Mouse (Mus musculus): ENCODE results near the gene Cbfa2t2. TPM values are rescaled to one million over a fixed set of nuclear protein-coding genes. Genes with fewer than 3 reads are reported as not detected.

The Cbfa2t2 gene
- polyA plus RNA-seq, 1 experiment from 2014 or later, result 37.6 TPM

DNA sequence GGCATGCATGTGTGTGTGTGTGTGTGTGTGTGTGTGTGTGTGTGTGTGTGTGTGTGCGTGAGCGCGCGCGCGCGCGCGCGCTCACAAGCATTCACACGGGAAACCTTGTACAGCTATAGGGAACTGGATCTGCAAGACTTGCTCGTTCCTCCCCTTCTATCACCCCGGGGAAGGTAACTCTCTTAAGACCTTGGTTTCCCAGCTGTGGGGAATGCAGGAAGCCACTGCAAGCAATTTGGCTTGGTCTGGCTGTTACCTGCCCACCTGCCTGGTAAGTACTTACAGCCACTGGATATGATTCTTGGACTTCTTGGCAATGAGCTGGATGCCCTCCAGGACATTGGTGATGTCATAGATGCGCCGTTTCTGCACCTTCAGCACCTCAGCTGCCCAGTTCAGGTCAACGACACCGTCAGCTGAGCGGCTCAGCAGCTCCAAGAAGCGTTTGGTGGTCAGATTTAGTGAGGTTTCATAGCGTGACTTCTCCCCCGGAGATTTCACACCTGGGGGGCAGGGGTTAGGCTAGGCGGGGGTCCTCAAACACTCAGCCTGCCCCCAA is 127.4 kb downstream of the Cbfa2t2 start:
- Histone ChIP-seq H3K4me3 (no peak overlapping the region), H3K9me3 (no peaks in the 10 kb centered on the region), H3K4me2 (no peak overlapping the region), H3K27ac (no peak overlapping the region), H3K9ac (no peak overlapping the region), H3K36me3 (peaks cover 35% of the 10 kb centered on the region), H3K4me1 (peaks cover 32% of the 10 kb centered on the region), H3K27me3 (no peaks in the 10 kb centered on the region)
- 77% methylated on average over 22 of the region's 22 CpGs for WGBS
- ATAC-seq (ENCODE audit: borderline replicate concordance, extremely low read depth, low FRiP score, low TSS enrichment), result no peak

GRCm38 (mm10) chr2:154565562-154565961 is 129.3 kb downstream of the Cbfa2t2 start:
- no peak overlapping the region for H3K9ac ChIP-seq

GRCm38 (mm10) chr2:154566641-154567040 is 130.4 kb downstream of the Cbfa2t2 start:
- Histone ChIP-seq H3K4me2 (0 out of 2 replicates have a peak overlapping the region, but pooled peaks have one; percentile 67), H3K27ac (peak overlapping the region; percentile 48), H3K9ac (no peak overlapping the region), H3K27me3 (no peaks in the 10 kb centered on the region), H3K36me3 (peaks cover 23% of the 10 kb centered on the region), H3K4me1 (peaks cover 42% of the 10 kb centered on the region), H3K4me3 (no peak overlapping the region), H3K9me3 (no peaks in the 10 kb centered on the region)
- 47% methylated on average over 8 of the region's 8 CpGs for WGBS
- ATAC-seq (ENCODE audit: borderline replicate concordance, extremely low read depth, low FRiP score, low TSS enrichment), result no peak

More at GRCm38 (mm10) chr2:154565562-154565961, 129.3 kb downstream of the Cbfa2t2 start:
- no peak overlapping the region for H3K27ac ChIP-seq
- peaks cover 32% of the 10 kb centered on the region for H3K36me3 ChIP-seq
- peaks cover 34% of the 10 kb centered on the region for H3K4me1 ChIP-seq
- no peak for ATAC-seq (ENCODE audit: borderline replicate concordance, extremely low read depth, low FRiP score, low TSS enrichment)
- H3K27me3 ChIP-seq, result no peaks in the 10 kb centered on the region
- no peaks in the 10 kb centered on the region for H3K9me3 ChIP-seq
- H3K4me2 ChIP-seq, result no peak overlapping the region
- 81% methylated on average over 3 of the region's 3 CpGs for WGBS
- H3K4me3 ChIP-seq, result no peak overlapping the region

- Histone ChIP-seq H3K4me3 (peak overlapping the region; percentile 90), H3K4me1 (peaks cover 42% of the 10 kb centered on the region), H3K4me2 (peak overlapping the region; percentile 67), H3K9me3 (no peaks in the 10 kb centered on the region), H3K27ac (peak overlapping the region; percentile 93), H3K9ac (peak overlapping the region; percentile 74), H3K36me3 (peaks cover 16% of the 10 kb centered on the region), H3K27me3 (no peaks in the 10 kb centered on the region)
- ATAC-seq (ENCODE audit: borderline replicate concordance, extremely low read depth, low FRiP score, low TSS enrichment), result no peak
- WGBS, result 40% methylated on average over 2 of the region's 2 CpGs
Measured at GRCm38 (mm10) chr2:154567766-154568165, 131.5 kb downstream of the Cbfa2t2 start.

DNA sequence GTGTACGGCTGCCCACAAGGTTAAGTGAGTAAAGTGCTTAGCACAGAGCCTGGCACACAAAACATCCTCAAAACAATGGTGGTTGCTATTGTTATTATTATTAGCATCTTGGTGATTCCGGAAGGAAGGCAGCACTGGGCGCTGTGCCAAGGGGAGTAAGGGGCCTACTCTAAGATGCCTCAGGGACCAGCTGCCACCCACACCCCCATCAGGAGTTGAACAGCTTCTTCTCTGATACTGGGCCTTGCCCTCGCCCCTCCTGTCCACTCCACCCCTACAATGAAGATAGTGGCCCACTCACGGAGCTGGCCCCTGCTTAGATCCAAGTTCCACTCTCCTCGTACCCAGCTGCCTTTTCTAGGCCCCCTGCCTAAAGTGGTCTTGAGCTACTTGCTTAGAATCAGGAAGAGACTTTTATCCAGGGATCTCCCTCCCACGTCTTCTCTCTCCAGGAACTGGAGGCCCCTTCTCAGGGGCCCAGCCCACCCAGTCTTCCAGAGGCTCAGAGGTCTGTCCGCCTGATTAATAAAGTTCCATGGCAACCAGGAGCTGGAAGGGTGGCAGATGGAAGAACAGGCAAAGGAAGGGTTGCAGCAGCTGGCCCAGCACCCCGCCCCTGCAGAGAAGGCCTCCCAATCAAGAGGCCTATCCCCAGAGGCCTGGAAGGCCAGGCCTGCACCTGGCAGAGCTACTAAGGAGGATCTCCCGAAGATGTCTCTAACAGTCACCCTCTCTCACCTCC is 132.2 kb downstream of the Cbfa2t2 start:
- H3K9ac ChIP-seq, result peak overlapping the region; percentile 74
- peak overlapping the region; percentile 93 for H3K27ac ChIP-seq
- 0 out of 2 replicates have a peak, but pooled peaks have one; percentile 0 for ATAC-seq (ENCODE audit: borderline replicate concordance, extremely low read depth, low FRiP score, low TSS enrichment)
- H3K9me3 ChIP-seq, result no peaks in the 10 kb centered on the region
- 5% methylated on average over 10 of the region's 10 CpGs for WGBS
- H3K4me3 ChIP-seq, result peak overlapping the region; percentile 90
- peaks cover 42% of the 10 kb centered on the region for H3K4me1 ChIP-seq
- peaks cover 8% of the 10 kb centered on the region for H3K36me3 ChIP-seq
- H3K27me3 ChIP-seq, result no peaks in the 10 kb centered on the region
- H3K4me2 ChIP-seq, result peak overlapping the region; percentile 67

DNA sequence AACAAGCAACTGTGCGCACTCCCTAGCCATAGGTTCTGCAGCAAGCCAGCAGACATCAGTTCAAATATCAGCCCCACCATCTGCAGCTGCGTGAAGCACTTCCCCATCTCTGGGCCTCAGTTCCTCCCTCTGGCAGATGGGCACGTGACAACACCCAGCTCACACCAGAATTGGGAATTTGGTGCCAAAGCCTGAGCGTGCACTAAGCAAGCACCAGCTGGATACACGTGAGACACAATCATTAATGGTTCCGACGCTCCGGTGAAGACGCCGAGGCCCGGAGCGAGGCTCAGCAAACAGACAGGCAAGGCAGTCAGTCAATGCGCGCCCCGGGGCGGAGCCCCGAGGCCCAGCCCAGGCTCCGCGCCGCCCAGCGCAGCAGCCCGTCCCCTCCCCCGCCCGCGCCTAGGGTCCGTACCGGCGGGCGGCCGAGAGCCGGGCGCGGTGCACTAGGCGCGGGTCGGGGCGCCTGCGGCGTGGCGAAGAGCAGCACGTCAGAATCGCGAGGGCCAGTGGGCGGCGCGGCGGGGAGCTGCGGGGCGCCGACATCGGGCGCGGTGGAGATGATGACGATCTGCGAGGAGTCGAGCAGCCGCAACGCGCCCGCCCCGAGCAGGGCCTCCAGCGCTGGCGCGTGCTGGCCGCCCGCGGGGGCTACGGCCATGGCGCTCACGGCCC is 132.9 kb downstream of the Cbfa2t2 start:
- Histone ChIP-seq H3K9ac (peak overlapping the region; percentile 74), H3K36me3 (peaks cover 1% of the 10 kb centered on the region; the same call in 1 of the 2 replicates), H3K4me3 (peak overlapping the region; percentile 90), H3K4me1 (peaks cover 42% of the 10 kb centered on the region), H3K27ac (peak overlapping the region; percentile 93), H3K4me2 (peak overlapping the region; percentile 67), H3K27me3 (no peaks in the 10 kb centered on the region), H3K9me3 (no peaks in the 10 kb centered on the region)
- 0% methylated on average over 48 of the region's 70 CpGs for WGBS
- peak; percentile 85 for ATAC-seq (ENCODE audit: borderline replicate concordance, extremely low read depth, low FRiP score, low TSS enrichment)

DNA sequence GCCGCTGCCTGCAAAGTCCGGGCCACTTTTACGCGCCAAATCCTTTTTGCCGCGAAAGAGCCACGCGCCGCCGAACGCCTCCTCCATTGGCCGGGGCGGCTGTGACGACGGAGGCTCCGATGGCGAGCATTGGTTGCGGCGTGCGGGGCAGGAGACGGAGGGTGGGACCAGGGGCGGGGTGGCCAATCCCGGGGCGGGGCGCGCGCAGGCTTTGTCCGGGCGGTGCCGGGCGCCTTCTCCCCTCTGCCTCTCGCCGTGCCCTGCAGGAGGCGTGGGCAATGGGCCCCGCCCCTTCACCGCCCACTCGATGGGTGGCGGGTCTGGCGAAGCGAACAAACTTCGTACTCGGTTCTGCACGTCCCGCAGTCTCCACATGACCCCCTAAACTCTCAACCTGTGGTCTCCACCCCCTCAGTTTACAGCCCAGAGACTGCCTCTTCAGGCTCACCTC is 133.6 kb downstream of the Cbfa2t2 start, which contains the start of gene E2f1:
TSS of gene E2f1 (minus strand) at position 57 of the 451 bp plus-strand sequence.
- Histone ChIP-seq H3K4me2 (peak within 1 kb of the TSS; percentile 67), H3K27ac (peak within 1 kb of the TSS; percentile 93), H3K9me3 (no peaks in the 10 kb centered on the region), H3K9ac (peak within 1 kb of the TSS; percentile 74), H3K4me1 (peaks cover 42% of the 10 kb centered on the region), H3K27me3 (no peaks in the 10 kb centered on the region), H3K4me3 (peak within 1 kb of the TSS; percentile 90), H3K36me3 (no peaks in the 10 kb centered on the region)
- peak; percentile 96 for ATAC-seq (ENCODE audit: borderline replicate concordance, extremely low read depth, low FRiP score, low TSS enrichment)
- WGBS, result 0% methylated on average over 37 of the region's 44 CpGs

DNA sequence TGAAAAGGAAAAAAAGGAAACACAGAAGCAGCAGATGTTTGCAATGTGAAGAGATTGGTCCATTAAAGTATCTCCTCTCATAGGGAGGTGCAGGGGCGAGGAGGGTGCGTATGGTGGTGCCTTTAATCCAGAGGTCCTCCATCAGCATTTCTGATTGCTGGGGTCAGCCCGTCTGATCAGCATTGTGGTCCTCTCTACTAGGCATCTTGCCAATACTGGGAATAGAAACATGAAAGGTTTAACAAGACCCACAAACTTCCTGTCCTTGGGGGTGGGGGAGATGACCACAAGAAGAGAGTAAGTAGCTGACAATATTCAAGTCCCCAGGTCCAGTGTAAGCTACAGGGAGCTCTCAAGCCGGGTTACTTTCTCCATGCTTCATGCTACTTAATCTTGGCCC is 134.4 kb downstream of the Cbfa2t2 start:
- no peak overlapping the region for H3K9ac ChIP-seq
- H3K36me3 ChIP-seq, result no peaks in the 10 kb centered on the region
- H3K27me3 ChIP-seq, result no peaks in the 10 kb centered on the region
- H3K4me1 ChIP-seq, result peaks cover 42% of the 10 kb centered on the region
- peak overlapping the region; percentile 67 for H3K4me2 ChIP-seq
- no peak for ATAC-seq (ENCODE audit: borderline replicate concordance, extremely low read depth, low FRiP score, low TSS enrichment)
- H3K9me3 ChIP-seq, result no peaks in the 10 kb centered on the region
- H3K4me3 ChIP-seq, result peak overlapping the region; percentile 90; the same call in 1 of the 2 replicates
- H3K27ac ChIP-seq, result peak overlapping the region; percentile 93
- WGBS, result 50% methylated on average over 4 of the region's 4 CpGs

DNA sequence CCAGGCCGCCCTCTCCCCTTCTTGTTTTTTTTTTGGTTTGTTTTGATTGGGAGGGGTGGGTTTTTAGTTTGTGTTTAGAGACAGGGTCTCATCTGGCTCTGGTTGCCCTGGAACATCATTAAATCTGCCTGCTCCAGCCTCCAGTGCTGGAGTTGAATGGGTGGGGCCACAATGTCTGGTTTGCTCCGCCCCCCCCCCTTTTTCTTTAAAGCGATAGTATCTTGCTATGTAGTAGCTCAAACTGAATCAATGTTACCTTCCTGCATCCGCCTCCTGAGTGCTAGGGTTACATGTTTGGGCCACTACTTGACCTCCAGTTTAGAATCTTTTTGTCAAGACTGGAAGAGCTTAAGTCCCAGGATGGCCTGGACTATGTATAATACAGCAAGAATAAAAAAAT is 135.0 kb downstream of the Cbfa2t2 start:
- H3K4me1 ChIP-seq, result peaks cover 39% of the 10 kb centered on the region
- H3K9me3 ChIP-seq, result no peaks in the 10 kb centered on the region
- WGBS, result 80% methylated on average over 4 of the region's 4 CpGs
- H3K36me3 ChIP-seq, result no peaks in the 10 kb centered on the region
- no peak overlapping the region for H3K4me3 ChIP-seq
- no peak for ATAC-seq (ENCODE audit: borderline replicate concordance, extremely low read depth, low FRiP score, low TSS enrichment)
- no peaks in the 10 kb centered on the region for H3K27me3 ChIP-seq
- H3K27ac ChIP-seq, result 0 out of 2 replicates have a peak overlapping the region, but pooled peaks have one; percentile 93
- no peak overlapping the region for H3K4me2 ChIP-seq
- H3K9ac ChIP-seq, result no peak overlapping the region

- H3K36me3 ChIP-seq, result no peaks in the 10 kb centered on the region
- 64% methylated on average over 8 of the region's 8 CpGs for WGBS
- no peaks in the 10 kb centered on the region for H3K9me3 ChIP-seq
- peaks cover 32% of the 10 kb centered on the region for H3K4me1 ChIP-seq
- H3K27me3 ChIP-seq, result no peaks in the 10 kb centered on the region
- H3K4me3 ChIP-seq, result no peak overlapping the region
- no peak overlapping the region for H3K9ac ChIP-seq
- ATAC-seq (ENCODE audit: borderline replicate concordance, extremely low read depth, low FRiP score, low TSS enrichment), result no peak
- no peak overlapping the region for H3K27ac ChIP-seq
- no peak overlapping the region for H3K4me2 ChIP-seq
Measured at GRCm38 (mm10) chr2:154571976-154572375, 135.7 kb downstream of the Cbfa2t2 start.

DNA sequence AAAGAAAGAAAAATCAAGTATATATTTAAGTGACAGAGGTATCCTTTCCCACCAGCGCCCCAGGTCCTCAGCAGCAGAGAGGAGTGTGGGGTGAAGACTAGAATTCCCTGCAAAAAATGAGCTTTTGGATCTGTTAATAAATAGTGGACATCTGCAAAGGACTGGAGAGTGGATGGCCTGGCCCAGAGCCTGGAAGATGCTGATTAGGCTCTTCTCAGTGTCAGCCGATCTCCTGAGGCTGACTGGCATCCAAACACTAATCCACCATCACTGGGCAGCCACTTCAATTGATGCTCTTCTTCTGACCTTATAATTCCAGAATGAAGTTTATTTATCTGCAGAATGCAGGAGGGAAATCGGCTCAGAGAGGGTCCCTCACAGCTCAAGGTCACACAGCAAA is 136.7 kb downstream of the Cbfa2t2 start:
- Histone ChIP-seq H3K4me2 (no peak overlapping the region), H3K36me3 (no peaks in the 10 kb centered on the region), H3K9ac (no peak overlapping the region), H3K4me3 (no peak overlapping the region), H3K4me1 (peaks cover 22% of the 10 kb centered on the region), H3K27me3 (no peaks in the 10 kb centered on the region), H3K27ac (no peak overlapping the region), H3K9me3 (no peaks in the 10 kb centered on the region)
- ATAC-seq (ENCODE audit: borderline replicate concordance, extremely low read depth, low FRiP score, low TSS enrichment), result no peak
- 61% methylated on average over 3 of the region's 3 CpGs for WGBS
